Mouse (Mus musculus) urinary bladder, postnatal 14 days (tissue): Measurements from ENCODE around the gene Macrod1.

Experiments used
- DNase-seq: peaks from one replicate; pipeline ENCODE4 v3.0.0; 2021; ENCODE audit warnings: low spot score

The Macrod1 gene

DNA sequence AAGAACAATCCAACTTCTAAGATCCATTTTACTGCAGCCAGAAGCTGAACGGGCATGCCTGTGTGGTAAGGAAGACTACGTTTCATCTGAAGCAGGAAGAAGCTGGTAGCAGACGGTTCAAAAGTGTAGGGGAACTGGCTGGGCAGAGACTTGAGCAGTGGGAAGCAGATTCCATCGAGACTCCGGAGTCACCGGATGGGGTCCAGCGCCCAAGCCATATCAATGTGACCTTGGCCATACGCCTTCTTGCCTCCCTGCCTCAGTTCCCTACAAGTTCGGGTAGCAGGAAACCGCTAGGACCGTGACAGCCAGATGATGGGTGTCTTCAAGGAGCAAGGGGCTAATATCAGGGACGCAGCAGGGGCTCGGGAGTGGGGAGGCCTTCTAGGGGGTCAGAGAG, 183.7 kb downstream of the Macrod1 start:
- no peak for DNase-seq

- peak; percentile 93 for DNase-seq
Measured at GRCm38 (mm10) chr19:7240782-7241690, 184.4 kb downstream of the Macrod1 start, which contains the start of gene Naa40. Gene Naa40, minus strand, starts transcription at chr19:7241183.

GRCm38 (mm10) chr19:7246021-7246420, 189.4 kb downstream of the Macrod1 start:
- no peak for DNase-seq
